Mouse (Mus musculus) kidney, adult 2 months (tissue): ENCODE measurements around the gene Akr1b3.

Source experiments
- CTCF ChIP-seq: fragments of 200-500 bp; conservative IDR thresholded peaks from 2 replicates; pipeline ENCODE4 v1.5.1; 2011; ENCODE audit warnings: low read depth, mild to moderate bottlenecking, control low read depth, low read length, moderate library complexity, mixed read lengths; ENCODE audit not compliant: insufficient read depth, insufficient read length
- POLR2A ChIP-seq: fragments of 200-500 bp; IDR thresholded peaks from one replicate; pipeline ENCODE4 v1.6.1; 2011; ENCODE audit warnings: low read depth, low read length, control low read depth

DNA sequence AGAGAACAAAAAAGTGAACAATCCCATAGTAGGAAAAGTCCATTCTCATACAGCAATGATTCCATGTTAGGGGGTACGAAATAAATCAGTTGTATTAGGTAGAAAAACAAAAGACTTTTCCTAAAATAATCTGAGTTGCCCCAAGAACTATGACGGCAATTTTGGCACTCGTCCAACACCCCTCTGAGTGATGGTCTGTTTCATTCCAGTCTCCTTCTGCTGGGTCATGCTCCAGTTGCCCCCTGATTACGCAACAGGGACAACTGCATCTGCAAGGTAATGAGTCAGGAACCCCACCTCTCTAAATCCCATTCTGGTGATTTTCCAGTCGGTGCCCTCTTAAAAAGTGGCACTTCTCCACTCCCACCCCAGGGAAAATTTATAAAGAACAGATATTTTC lies 894 bp upstream of the Akr1b3 start:
- TF ChIP-seq POLR2A (no peak), CTCF (no peak)
